Mouse (Mus musculus): Measurements from ENCODE around the gene Tsc22d3.

Gene Tsc22d3

GRCm38 (mm10) chrX:140598850-140599560, 1.5 kb downstream of the Tsc22d3 start:
- Histone ChIP-seq H3K4me1 (replicated peaks; ENCODE audit: low read depth, low read length) (no peaks in the 10 kb centered on the region; the same call in 1 of the 2 replicates), H3K4me3 (replicated peaks; ENCODE audit: low read length) (peak overlapping the region; percentile 71), H3K9me3 (ENCODE audit: low read length) (no peaks in the 10 kb centered on the region), H3K27me3 (ENCODE audit: insufficient read depth, low read length) (peaks cover 52% of the 10 kb centered on the region), H3K36me3 (ENCODE audit: insufficient read depth, low read length) (no peaks in the 10 kb centered on the region)
- TF ChIP-seq NANOG (IDR thresholded peaks at IDR 0.05; ENCODE audit: borderline replicate concordance, low read length) (no peak), CTCF (conservative IDR thresholded peaks at IDR 0.05; ENCODE audit: low read length) (no peak), POU5F1 (IDR thresholded peaks at IDR 0.05; ENCODE audit: borderline replicate concordance, low read length) (no peak)

- no peak for TF ChIP-seq NANOG (IDR thresholded peaks at IDR 0.05; ENCODE audit: borderline replicate concordance, low read length)
- no peak for TF ChIP-seq CTCF (conservative IDR thresholded peaks at IDR 0.05; ENCODE audit: low read length)
- no peak for TF ChIP-seq POU5F1 (IDR thresholded peaks at IDR 0.05; ENCODE audit: borderline replicate concordance, low read length)
- H3K4me3 ChIP-seq (replicated peaks; ENCODE audit: low read length): peak overlapping the region; percentile 64
- peaks cover 52% of the 10 kb centered on the region for H3K27me3 ChIP-seq (ENCODE audit: insufficient read depth, low read length)
- H3K36me3 ChIP-seq (ENCODE audit: insufficient read depth, low read length): no peaks in the 10 kb centered on the region
- no peaks in the 10 kb centered on the region for H3K9me3 ChIP-seq (ENCODE audit: low read length)
- no peaks in the 10 kb centered on the region; the same call in 1 of the 2 replicates for H3K4me1 ChIP-seq (replicated peaks; ENCODE audit: low read depth, low read length)
These were observed 2.1 kb downstream of the Tsc22d3 start for GRCm38 (mm10) chrX:140598194-140598849.

GRCm38 (mm10) chrX:140591176-140591575, 9.3 kb downstream of the Tsc22d3 start:
- Histone ChIP-seq H3K36me3 (ENCODE audit: insufficient read depth, low read length) (no peaks in the 10 kb centered on the region), H3K27me3 (ENCODE audit: insufficient read depth, low read length) (peaks cover 13% of the 10 kb centered on the region; the same call in 1 of the 2 replicates), H3K4me1 (replicated peaks; ENCODE audit: low read depth, low read length) (no peaks in the 10 kb centered on the region), H3K4me3 (replicated peaks; ENCODE audit: low read length) (no peak overlapping the region), H3K9me3 (ENCODE audit: low read length) (peaks cover 9% of the 10 kb centered on the region)
- TF ChIP-seq NANOG (IDR thresholded peaks at IDR 0.05; ENCODE audit: borderline replicate concordance, low read length) (no peak), POU5F1 (IDR thresholded peaks at IDR 0.05; ENCODE audit: borderline replicate concordance, low read length) (no peak), CTCF (conservative IDR thresholded peaks at IDR 0.05; ENCODE audit: low read length) (no peak)

- Histone ChIP-seq H3K9me3 (ENCODE audit: low read length) (peaks cover 9% of the 10 kb centered on the region), H3K4me3 (replicated peaks; ENCODE audit: low read length) (no peak overlapping the region), H3K4me1 (replicated peaks; ENCODE audit: low read depth, low read length) (no peaks in the 10 kb centered on the region), H3K27me3 (ENCODE audit: insufficient read depth, low read length) (peaks cover 5% of the 10 kb centered on the region; the same call in 1 of the 2 replicates), H3K36me3 (ENCODE audit: insufficient read depth, low read length) (no peaks in the 10 kb centered on the region)
- no peak for TF ChIP-seq POU5F1 (IDR thresholded peaks at IDR 0.05; ENCODE audit: borderline replicate concordance, low read length)
- no peak for TF ChIP-seq NANOG (IDR thresholded peaks at IDR 0.05; ENCODE audit: borderline replicate concordance, low read length)
- TF ChIP-seq CTCF (conservative IDR thresholded peaks at IDR 0.05; ENCODE audit: low read length): no peak
These were observed 10.3 kb downstream of the Tsc22d3 start for GRCm38 (mm10) chrX:140590142-140590541.

- H3K9me3 ChIP-seq (ENCODE audit: low read length): peaks cover 9% of the 10 kb centered on the region
- no peak overlapping the region for H3K4me3 ChIP-seq (replicated peaks; ENCODE audit: low read length)
- no peaks in the 10 kb centered on the region for H3K36me3 ChIP-seq (ENCODE audit: insufficient read depth, low read length)
- H3K27me3 ChIP-seq (ENCODE audit: insufficient read depth, low read length): peaks cover 4% of the 10 kb centered on the region; the same call in 1 of the 2 replicates
- TF ChIP-seq CTCF (conservative IDR thresholded peaks at IDR 0.05; ENCODE audit: low read length) (no peak), POU5F1 (IDR thresholded peaks at IDR 0.05; ENCODE audit: borderline replicate concordance, low read length) (no peak), NANOG (IDR thresholded peaks at IDR 0.05; ENCODE audit: borderline replicate concordance, low read length) (no peak)
- no peaks in the 10 kb centered on the region for H3K4me1 ChIP-seq (replicated peaks; ENCODE audit: low read depth, low read length)
These were observed 11.2 kb downstream of the Tsc22d3 start for GRCm38 (mm10) chrX:140589194-140589751.

- Histone ChIP-seq H3K27me3 (ENCODE audit: insufficient read depth, low read length) (peaks cover 4% of the 10 kb centered on the region; the same call in 1 of the 2 replicates), H3K4me1 (replicated peaks; ENCODE audit: low read depth, low read length) (no peaks in the 10 kb centered on the region), H3K4me3 (replicated peaks; ENCODE audit: low read length) (no peak overlapping the region), H3K9me3 (ENCODE audit: low read length) (peaks cover 9% of the 10 kb centered on the region), H3K36me3 (ENCODE audit: insufficient read depth, low read length) (no peaks in the 10 kb centered on the region)
- TF ChIP-seq CTCF (conservative IDR thresholded peaks at IDR 0.05; ENCODE audit: low read length): no peak
- TF ChIP-seq NANOG (IDR thresholded peaks at IDR 0.05; ENCODE audit: borderline replicate concordance, low read length): no peak
- TF ChIP-seq POU5F1 (IDR thresholded peaks at IDR 0.05; ENCODE audit: borderline replicate concordance, low read length): no peak
These were observed 11.9 kb downstream of the Tsc22d3 start for GRCm38 (mm10) chrX:140588534-140588933.

- Histone ChIP-seq H3K4me1 (replicated peaks; ENCODE audit: low read depth, low read length) (no peaks in the 10 kb centered on the region), H3K27me3 (ENCODE audit: insufficient read depth, low read length) (no peaks in the 10 kb centered on the region)
- TF ChIP-seq NANOG (IDR thresholded peaks at IDR 0.05; ENCODE audit: borderline replicate concordance, low read length): no peak
- TF ChIP-seq CTCF (conservative IDR thresholded peaks at IDR 0.05; ENCODE audit: low read length): no peak
- no peak for TF ChIP-seq POU5F1 (IDR thresholded peaks at IDR 0.05; ENCODE audit: borderline replicate concordance, low read length)
These were observed 20.0 kb downstream of the Tsc22d3 start for GRCm38 (mm10) chrX:140580416-140580815.

GRCm38 (mm10) chrX:140575636-140576035, 24.8 kb downstream of the Tsc22d3 start:
- no peaks in the 10 kb centered on the region for H3K36me3 ChIP-seq (ENCODE audit: insufficient read depth, low read length)
- no peak for TF ChIP-seq CTCF (conservative IDR thresholded peaks at IDR 0.05; ENCODE audit: low read length)
- no peak for TF ChIP-seq POU5F1 (IDR thresholded peaks at IDR 0.05; ENCODE audit: borderline replicate concordance, low read length)
- TF ChIP-seq NANOG (IDR thresholded peaks at IDR 0.05; ENCODE audit: borderline replicate concordance, low read length): no peak
- H3K4me1 ChIP-seq (replicated peaks; ENCODE audit: low read depth, low read length): no peaks in the 10 kb centered on the region
- H3K9me3 ChIP-seq (ENCODE audit: low read length): no peaks in the 10 kb centered on the region
- H3K4me3 ChIP-seq (replicated peaks; ENCODE audit: low read length): no peak overlapping the region
- H3K27me3 ChIP-seq (ENCODE audit: insufficient read depth, low read length): no peaks in the 10 kb centered on the region

More at GRCm38 (mm10) chrX:140580416-140580815, 20.0 kb downstream of the Tsc22d3 start:
- Histone ChIP-seq H3K36me3 (ENCODE audit: insufficient read depth, low read length) (no peaks in the 10 kb centered on the region), H3K4me3 (replicated peaks; ENCODE audit: low read length) (no peak overlapping the region), H3K9me3 (ENCODE audit: low read length) (no peaks in the 10 kb centered on the region)

Measured in E14TG2a.4 (cell line).